Mouse (Mus musculus) hindbrain, embryonic 14.5 days (tissue): ENCODE data around the gene Ampd1. TPM values are rescaled to one million over a fixed set of nuclear protein-coding genes. Genes with fewer than 3 reads are reported as not detected.

Source experiments
- ATAC-seq: fragments of 200-750 bp; cut with Nextera tagmentation; 2 replicates; pipeline ENCODE4 v1.8.0; 2017; ENCODE audit warnings: moderate number of reproducible peaks, mild to moderate bottlenecking, moderate TSS enrichment, moderate library complexity; ENCODE audit not compliant: low FRiP score
- DNase-seq: peaks from one replicate; pipeline ENCODE4 v3.0.0-alpha.2; 2015; ENCODE audit warnings: low spot score
- H3K27ac ChIP-seq: fragments of 300-500 bp; sonication (generic); 2 replicates; pipeline ENCODE4 v1.5.1; 2014; ENCODE audit warnings: mild to moderate bottlenecking, moderate library complexity
- H3K27me3 ChIP-seq: fragments of 300-500 bp; sonication (generic); 2 replicates; pipeline ENCODE4 v1.6.1; 2014; ENCODE audit warnings: mild to moderate bottlenecking, low read length, mixed read lengths; ENCODE audit not compliant: control insufficient read depth, insufficient read depth
- H3K36me3 ChIP-seq: fragments of 300-500 bp; sonication (generic); replicated peaks from 2 replicates; pipeline ENCODE4 v1.6.1; 2014; ENCODE audit not compliant: control insufficient read depth, insufficient read depth
- H3K4me1 ChIP-seq: fragments of 300-500 bp; sonication (generic); replicated peaks from 2 replicates; pipeline ENCODE4 v1.6.1; 2014; ENCODE audit warnings: antibody characterized with exemption, low read length, mixed read lengths; ENCODE audit not compliant: control insufficient read depth, insufficient read depth
- H3K4me2 ChIP-seq: fragments of 300-500 bp; sonication (generic); replicated peaks from 2 replicates; pipeline ENCODE4 v1.6.1; 2014; ENCODE audit warnings: mild to moderate bottlenecking, moderate library complexity
- H3K4me3 ChIP-seq: fragments of 300-500 bp; sonication (generic); replicated peaks from 2 replicates; pipeline ENCODE4 v1.5.1; 2014; ENCODE audit warnings: mild to moderate bottlenecking, low read length
- H3K9ac ChIP-seq: fragments of 300-500 bp; sonication (generic); 2 replicates; pipeline ENCODE4 v1.6.1; 2014
- H3K9me3 ChIP-seq: fragments of 300-500 bp; sonication (generic); 2 replicates; pipeline ENCODE4 v1.6.1; 2016; ENCODE audit warnings: low read length; ENCODE audit not compliant: control insufficient read depth
- WGBS: fragments of 180-500 bp; shearing (Covaris S2); extraction: QIAGEN DNeasy Blood & Tissue Kit; methylation state at CpG from one replicate; pipeline ENCODE4 v1.1.7; 2014; 5-methylcytosine and 5-hydroxymethylcytosine counted together
- polyA plus RNA-seq: library from polyadenylated mRNA; unstranded; fragments of >200 nt; fragmentation: Nextera tagmentation; extraction: Ambion mirVana; gene quantifications from 2 replicates; pipeline ENCODE4 v1.2.1, GENCODE M21; 2014

Gene Ampd1
- polyA plus RNA-seq, 1 experiment from 2014 or later = not detected

DNA sequence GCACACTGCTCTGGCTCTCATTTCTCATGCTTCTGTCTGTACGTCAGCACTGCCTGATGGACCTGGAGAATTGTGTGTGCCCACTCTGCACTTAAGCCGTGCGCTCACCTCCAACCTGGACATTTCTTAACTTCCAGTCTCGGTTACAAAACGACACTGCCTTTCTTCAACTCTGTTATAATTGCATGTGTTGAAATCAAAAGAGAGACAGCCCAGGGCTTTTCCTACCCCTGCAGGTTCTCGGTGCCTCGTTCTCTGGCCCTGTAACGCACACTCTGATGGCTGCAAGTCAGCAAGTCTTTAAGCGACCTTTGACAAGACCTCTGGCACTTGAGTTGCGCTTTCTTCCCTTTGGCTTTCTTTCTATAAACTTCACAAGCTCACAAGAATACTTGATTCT is 68.6 kb downstream of the Ampd1 start:
- Histone ChIP-seq H3K27me3 (no peaks in the 10 kb centered on the region), H3K9ac (no peak overlapping the region), H3K36me3 (no peaks in the 10 kb centered on the region), H3K27ac (no peak overlapping the region), H3K4me2 (no peak overlapping the region), H3K4me3 (no peak overlapping the region), H3K4me1 (no peaks in the 10 kb centered on the region), H3K9me3 (no peaks in the 10 kb centered on the region)
- WGBS = 85% methylated on average over 10 of the region's 10 CpGs
- DNase-seq (no peak), ATAC-seq (no peak)

DNA sequence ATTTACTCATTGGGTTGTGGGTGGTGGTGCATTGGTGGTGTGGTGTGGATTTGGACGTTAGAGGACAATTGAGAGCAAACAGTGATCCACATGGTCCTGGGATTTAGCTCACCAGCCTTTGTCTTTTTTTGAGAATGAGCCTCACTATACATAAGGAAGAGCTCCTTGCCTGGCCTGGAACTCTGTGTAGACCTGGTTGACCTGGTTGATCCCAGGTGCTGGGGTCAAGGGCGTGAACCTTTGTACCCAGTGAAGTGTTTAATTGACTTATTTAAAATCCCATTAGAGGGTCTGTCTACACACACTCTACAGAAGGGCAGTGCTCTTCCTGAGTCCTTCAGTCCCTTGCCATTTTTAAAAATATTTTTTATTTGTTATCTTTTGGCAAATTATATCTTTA is 71.5 kb downstream of the Ampd1 start:
- no peaks in the 10 kb centered on the region for H3K4me1 ChIP-seq
- no peaks in the 10 kb centered on the region for H3K27me3 ChIP-seq
- no peaks in the 10 kb centered on the region for H3K9me3 ChIP-seq
- 77% methylated on average over 2 of the region's 2 CpGs for WGBS
- DNase-seq = no peak
- H3K4me2 ChIP-seq = no peak overlapping the region
- no peaks in the 10 kb centered on the region for H3K36me3 ChIP-seq
- no peak overlapping the region for H3K27ac ChIP-seq
- H3K4me3 ChIP-seq = no peak overlapping the region
- no peak overlapping the region for H3K9ac ChIP-seq
- no peak for ATAC-seq

DNA sequence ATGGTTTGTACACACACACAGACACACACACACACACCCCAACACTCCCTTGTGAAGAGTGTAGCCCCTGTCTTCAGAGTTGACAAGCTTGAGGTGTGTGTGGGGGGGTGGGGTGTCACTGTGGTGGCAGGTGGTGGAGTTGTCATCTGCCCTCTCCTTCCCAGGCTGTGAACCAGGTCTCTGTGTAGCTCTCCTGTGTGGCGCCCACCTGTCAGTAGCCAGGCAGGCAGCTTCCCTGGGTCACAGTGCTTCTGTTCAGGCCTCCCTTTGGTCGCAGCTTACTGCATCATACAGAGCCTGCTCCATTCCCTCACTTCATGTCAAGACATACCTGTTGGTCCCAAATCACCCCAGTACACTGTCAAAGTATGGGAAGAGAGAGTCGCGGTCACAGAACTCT is 72.0 kb downstream of the Ampd1 start:
- Histone ChIP-seq H3K4me2 (no peak overlapping the region), H3K9me3 (no peaks in the 10 kb centered on the region), H3K4me3 (no peak overlapping the region), H3K9ac (no peak overlapping the region), H3K27ac (no peak overlapping the region), H3K4me1 (no peaks in the 10 kb centered on the region), H3K36me3 (no peaks in the 10 kb centered on the region), H3K27me3 (no peaks in the 10 kb centered on the region)
- no peak for DNase-seq
- WGBS = 75% methylated on average over 4 of the region's 4 CpGs
- no peak for ATAC-seq

DNA sequence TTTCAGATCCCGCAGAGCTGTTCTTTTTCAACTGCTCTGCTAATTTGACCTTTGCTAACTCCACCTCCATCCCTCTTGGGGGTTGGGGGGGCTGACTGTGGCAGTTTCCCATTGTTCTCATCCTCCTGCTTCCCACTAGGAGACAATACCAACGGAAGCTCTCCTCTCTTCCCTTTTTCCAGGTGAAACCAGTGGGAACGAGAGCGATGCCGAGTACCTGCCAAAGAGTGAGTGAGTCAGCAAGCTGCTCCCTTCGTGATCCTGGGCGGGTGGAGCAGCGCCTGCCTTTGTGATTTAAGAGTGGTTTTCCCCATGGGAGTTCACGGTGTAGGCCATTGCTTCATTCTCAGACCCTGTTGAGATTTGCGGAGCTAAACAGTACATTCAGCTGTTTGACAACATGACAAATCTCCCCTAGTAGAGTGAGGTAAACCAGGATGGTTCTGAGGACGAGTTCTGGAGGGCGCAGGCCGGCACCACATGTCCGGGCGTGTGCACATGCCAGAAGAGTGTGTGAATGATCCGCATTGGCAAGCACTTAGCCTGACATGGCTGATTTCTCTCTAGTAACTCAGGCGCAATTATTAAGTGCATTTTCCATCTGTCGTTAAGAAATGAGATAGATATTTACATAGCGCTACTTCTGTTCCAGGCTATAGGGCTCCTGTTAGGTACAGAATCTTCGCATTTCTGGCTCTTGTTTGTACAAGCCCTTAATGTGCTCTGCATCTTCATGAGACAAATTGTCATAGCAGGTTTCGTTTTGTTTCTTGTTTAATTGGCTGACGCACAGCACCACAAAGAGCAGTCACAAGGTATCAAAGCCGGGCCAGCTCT is 72.7 kb downstream of the Ampd1 start:
- Histone ChIP-seq H3K4me2 (no peak overlapping the region), H3K27me3 (no peaks in the 10 kb centered on the region), H3K4me1 (no peaks in the 10 kb centered on the region), H3K9me3 (no peaks in the 10 kb centered on the region), H3K27ac (no peak overlapping the region), H3K4me3 (no peak overlapping the region), H3K36me3 (no peaks in the 10 kb centered on the region), H3K9ac (no peak overlapping the region)
- ATAC-seq = no peak
- no peak for DNase-seq
- 60% methylated on average over 23 of the region's 23 CpGs for WGBS

DNA sequence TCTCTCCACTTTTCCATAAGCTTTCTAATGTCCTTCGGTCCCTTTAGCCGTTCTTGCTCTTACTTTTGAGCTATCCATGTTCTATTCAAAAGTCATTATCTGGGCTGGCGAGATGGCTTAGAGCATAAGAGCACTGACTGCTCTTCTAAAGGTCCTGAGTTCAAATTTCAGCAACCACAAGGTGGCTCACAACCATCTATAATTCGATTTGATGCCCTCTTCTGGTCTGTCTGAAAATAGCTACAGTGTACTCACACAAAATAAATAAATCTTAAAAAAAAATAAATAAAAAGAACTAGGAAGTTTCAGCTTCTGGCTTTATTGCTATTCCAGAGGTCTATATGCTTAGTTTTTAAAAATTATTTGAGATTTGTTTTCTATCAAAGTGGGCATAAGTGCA is 74.0 kb downstream of the Ampd1 start:
- DNase-seq (no peak), ATAC-seq (no peak)
- 87% methylated on average over 4 of the region's 4 CpGs for WGBS
- no peaks in the 10 kb centered on the region for H3K9me3 ChIP-seq
- no peak overlapping the region for H3K27ac ChIP-seq
- no peak overlapping the region for H3K4me2 ChIP-seq
- H3K36me3 ChIP-seq = no peaks in the 10 kb centered on the region
- no peak overlapping the region for H3K4me3 ChIP-seq
- no peaks in the 10 kb centered on the region for H3K4me1 ChIP-seq
- no peaks in the 10 kb centered on the region for H3K27me3 ChIP-seq
- H3K9ac ChIP-seq = no peak overlapping the region

DNA sequence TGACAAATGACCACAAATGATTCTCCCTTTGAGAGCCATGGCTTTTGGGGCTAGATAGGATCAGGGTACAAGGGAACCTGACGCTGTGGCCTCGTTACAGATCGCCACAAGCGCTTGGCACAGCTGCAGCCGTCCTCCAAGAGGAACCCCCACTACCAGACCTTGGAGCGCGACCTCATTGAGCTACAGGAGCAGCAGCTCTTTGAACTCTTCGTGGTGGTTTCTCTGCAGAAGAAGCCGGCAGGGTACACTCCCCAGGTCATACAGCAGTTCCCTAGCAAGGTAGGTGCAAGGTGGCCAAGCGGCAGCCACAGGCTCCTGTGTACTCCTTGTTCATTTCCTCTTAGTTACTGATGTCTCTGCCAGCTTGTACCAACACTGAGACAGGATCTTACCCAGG is 75.1 kb downstream of the Ampd1 start:
- WGBS = 87% methylated on average over 10 of the region's 10 CpGs
- H3K4me1 ChIP-seq = no peaks in the 10 kb centered on the region
- H3K9me3 ChIP-seq = no peaks in the 10 kb centered on the region
- DNase-seq (no peak), ATAC-seq (no peak)
- no peaks in the 10 kb centered on the region for H3K36me3 ChIP-seq
- H3K4me2 ChIP-seq = no peak overlapping the region
- no peak overlapping the region for H3K9ac ChIP-seq
- H3K27me3 ChIP-seq = no peaks in the 10 kb centered on the region
- H3K27ac ChIP-seq = no peak overlapping the region
- H3K4me3 ChIP-seq = no peak overlapping the region

Other genes with a start within 250 kb of the Ampd1 start
- gene Sycp1, start 137.9 kb upstream of the Ampd1 start, polyA plus RNA-seq = not detected in 2 replicates
- 0.07 and 0.09 TPM in 2 replicates for gene Nr1h5, start 109.9 kb upstream of the Ampd1 start, polyA plus RNA-seq
- 67.0 TPM in 2 replicates for gene Sike1, start 78.3 kb upstream of the Ampd1 start, polyA plus RNA-seq
- gene Csde1, start 53.6 kb upstream of the Ampd1 start, polyA plus RNA-seq = 416 and 429 TPM in 2 replicates
- gene Nras, start 15.7 kb upstream of the Ampd1 start, polyA plus RNA-seq = 87.5 and 93.1 TPM in 2 replicates
- gene Dennd2c, start 28.6 kb downstream of the Ampd1 start, polyA plus RNA-seq = 1.3 TPM in 2 replicates
- 184 and 190 TPM in 2 replicates for gene Bcas2, start 97.6 kb downstream of the Ampd1 start, polyA plus RNA-seq
- 26.1 and 31.9 TPM in 2 replicates for gene Trim33, start 205.3 kb downstream of the Ampd1 start, polyA plus RNA-seq